Mouse (Mus musculus): ENCODE measurements around the gene Hfe. TPM values are rescaled to one million over a fixed set of nuclear protein-coding genes. Genes with fewer than 3 reads are reported as not detected.
A peak's percentile ranks its signal among the peaks of the same experiment; 100 is the strongest.

Gene Hfe
- polyA plus RNA-seq, 1 experiment = 9.8 TPM

DNA sequence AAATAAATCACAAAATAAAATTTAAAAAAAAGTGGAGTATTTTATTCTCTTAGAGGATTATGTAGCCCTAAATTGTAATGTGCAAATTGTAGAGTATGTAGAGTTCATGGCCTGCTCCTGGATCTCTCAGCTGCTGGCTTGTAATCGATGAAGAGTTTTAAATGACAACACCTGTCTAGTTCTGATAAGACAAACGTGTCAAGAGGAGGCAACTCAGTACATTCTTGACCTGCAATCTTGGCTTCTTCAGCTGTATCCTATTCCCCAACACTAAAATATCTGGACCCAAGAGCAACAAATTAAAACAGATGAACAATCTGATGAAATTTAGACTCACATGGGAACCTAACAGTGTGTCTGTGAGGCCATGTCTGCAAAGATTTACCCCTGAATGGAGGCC, 21.2 kb downstream of the Hfe start:
- no peak for DNase-seq
- no peak overlapping the region for H3K27ac ChIP-seq (ENCODE audit: control insufficient read depth, insufficient read depth, low read length)
- H3K36me3 ChIP-seq (ENCODE audit: control insufficient read depth, insufficient read depth, low read length) = no peaks in the 10 kb centered on the region
- no peak for TF ChIP-seq POLR2A (IDR thresholded peaks at IDR 0.05; ENCODE audit: control insufficient read depth, extremely low read depth, insufficient read depth, low read length, poor library complexity)
- TF ChIP-seq CTCF (IDR thresholded peaks at IDR 0.05; ENCODE audit: borderline replicate concordance, control insufficient read depth, extremely low read depth, insufficient read depth, low read length, poor library complexity) = no peak
- no peak overlapping the region for H3K4me3 ChIP-seq (ENCODE audit: control insufficient read depth, insufficient read depth, low read length)
- H3K27me3 ChIP-seq (ENCODE audit: control insufficient read depth, insufficient read depth, low read length) = no peaks in the 10 kb centered on the region
- no peaks in the 10 kb centered on the region for H3K4me1 ChIP-seq (replicated peaks; ENCODE audit: control insufficient read depth, insufficient read depth, low read length)
- 81% methylated on average over 2 of the region's 2 CpGs for whole genome bisulfite sequencing

- 86% methylated on average over 2 of the region's 2 CpGs for WGBS
- no peak for TF ChIP-seq POLR2A (IDR thresholded peaks at IDR 0.05; ENCODE audit: control insufficient read depth, extremely low read depth, insufficient read depth, low read length, poor library complexity)
- H3K27ac ChIP-seq (ENCODE audit: control insufficient read depth, insufficient read depth, low read length) = no peak overlapping the region
- no peaks in the 10 kb centered on the region for H3K36me3 ChIP-seq (ENCODE audit: control insufficient read depth, insufficient read depth, low read length)
- no peak overlapping the region for H3K4me3 ChIP-seq (ENCODE audit: control insufficient read depth, insufficient read depth, low read length)
- no peaks in the 10 kb centered on the region for H3K4me1 ChIP-seq (replicated peaks; ENCODE audit: control insufficient read depth, insufficient read depth, low read length)
- DNase-seq = no peak
- H3K27me3 ChIP-seq (ENCODE audit: control insufficient read depth, insufficient read depth, low read length) = no peaks in the 10 kb centered on the region
These were observed 21.7 kb downstream of the Hfe start for GRCm38 (mm10) chr13:23688956-23689355.

GRCm38 (mm10) chr13:23687907-23688306, 22.7 kb downstream of the Hfe start:
- H3K27ac ChIP-seq (ENCODE audit: control insufficient read depth, insufficient read depth, low read length) = no peak overlapping the region
- WGBS = 97% methylated on average over 7 of the region's 7 CpGs
- H3K27me3 ChIP-seq (ENCODE audit: control insufficient read depth, insufficient read depth, low read length) = no peaks in the 10 kb centered on the region
- no peak for DNase-seq
- no peaks in the 10 kb centered on the region for H3K36me3 ChIP-seq (ENCODE audit: control insufficient read depth, insufficient read depth, low read length)
- no peak for TF ChIP-seq CTCF (IDR thresholded peaks at IDR 0.05; ENCODE audit: borderline replicate concordance, control insufficient read depth, extremely low read depth, insufficient read depth, low read length, poor library complexity)
- no peak for TF ChIP-seq POLR2A (IDR thresholded peaks at IDR 0.05; ENCODE audit: control insufficient read depth, extremely low read depth, insufficient read depth, low read length, poor library complexity)
- H3K4me1 ChIP-seq (replicated peaks; ENCODE audit: control insufficient read depth, insufficient read depth, low read length) = no peaks in the 10 kb centered on the region
- no peak overlapping the region for H3K4me3 ChIP-seq (ENCODE audit: control insufficient read depth, insufficient read depth, low read length)

GRCm38 (mm10) chr13:23687181-23687580, 23.5 kb downstream of the Hfe start:
- Histone ChIP-seq H3K4me3 (ENCODE audit: control insufficient read depth, insufficient read depth, low read length) (no peak overlapping the region), H3K36me3 (ENCODE audit: control insufficient read depth, insufficient read depth, low read length) (no peaks in the 10 kb centered on the region), H3K27ac (ENCODE audit: control insufficient read depth, insufficient read depth, low read length) (no peak overlapping the region), H3K4me1 (replicated peaks; ENCODE audit: control insufficient read depth, insufficient read depth, low read length) (peaks cover 3% of the 10 kb centered on the region; the same call in 1 of the 2 replicates), H3K27me3 (ENCODE audit: control insufficient read depth, insufficient read depth, low read length) (no peaks in the 10 kb centered on the region)
- no peak for DNase-seq
- TF ChIP-seq CTCF (IDR thresholded peaks at IDR 0.05; ENCODE audit: borderline replicate concordance, control insufficient read depth, extremely low read depth, insufficient read depth, low read length, poor library complexity) (no peak), POLR2A (IDR thresholded peaks at IDR 0.05; ENCODE audit: control insufficient read depth, extremely low read depth, insufficient read depth, low read length, poor library complexity) (no peak)
- 97% methylated on average over 4 of the region's 4 CpGs for WGBS

DNA sequence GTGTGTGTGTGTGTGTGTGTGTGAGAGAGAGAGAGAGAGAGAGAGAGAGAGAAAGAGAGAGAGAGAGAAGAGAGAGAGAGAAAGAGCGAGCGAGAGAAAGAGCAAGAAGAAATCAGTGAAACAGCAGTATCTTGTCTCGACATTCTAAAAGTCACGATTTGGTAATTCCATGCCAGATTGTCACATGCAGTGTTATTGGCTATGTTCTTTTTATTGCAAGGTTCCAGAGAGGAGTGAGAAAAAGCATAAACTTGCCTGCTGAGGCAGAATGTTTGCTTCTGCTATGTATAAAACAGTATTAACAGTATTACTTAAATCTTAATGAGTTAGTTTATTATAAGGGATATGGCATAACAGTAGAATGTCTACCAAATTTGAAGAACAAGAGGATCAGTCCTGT, 24.7 kb downstream of the Hfe start:
- no peaks in the 10 kb centered on the region for H3K36me3 ChIP-seq (ENCODE audit: control insufficient read depth, insufficient read depth, low read length)
- no peaks in the 10 kb centered on the region for H3K27me3 ChIP-seq (ENCODE audit: control insufficient read depth, insufficient read depth, low read length)
- no peak overlapping the region; the same call in 1 of the 2 replicates for H3K27ac ChIP-seq (ENCODE audit: control insufficient read depth, insufficient read depth, low read length)
- peaks cover 3% of the 10 kb centered on the region; the same call in 1 of the 2 replicates for H3K4me1 ChIP-seq (replicated peaks; ENCODE audit: control insufficient read depth, insufficient read depth, low read length)
- no peak for DNase-seq
- WGBS = 40% methylated on average over 4 of the region's 4 CpGs
- no peak for TF ChIP-seq POLR2A (IDR thresholded peaks at IDR 0.05; ENCODE audit: control insufficient read depth, extremely low read depth, insufficient read depth, low read length, poor library complexity)
- no peak for TF ChIP-seq CTCF (IDR thresholded peaks at IDR 0.05; ENCODE audit: borderline replicate concordance, control insufficient read depth, extremely low read depth, insufficient read depth, low read length, poor library complexity)
- H3K4me3 ChIP-seq (ENCODE audit: control insufficient read depth, insufficient read depth, low read length) = no peak overlapping the region

GRCm38 (mm10) chr13:23685121-23685861, 25.4 kb downstream of the Hfe start:
- WGBS = 3% methylated on average over 15 of the region's 15 CpGs
- TF ChIP-seq POLR2A (IDR thresholded peaks at IDR 0.05; ENCODE audit: control insufficient read depth, extremely low read depth, insufficient read depth, low read length, poor library complexity) (no peak), CTCF (IDR thresholded peaks at IDR 0.05; ENCODE audit: borderline replicate concordance, control insufficient read depth, extremely low read depth, insufficient read depth, low read length, poor library complexity) (no peak)
- Histone ChIP-seq H3K27me3 (ENCODE audit: control insufficient read depth, insufficient read depth, low read length) (no peaks in the 10 kb centered on the region), H3K36me3 (ENCODE audit: control insufficient read depth, insufficient read depth, low read length) (no peaks in the 10 kb centered on the region), H3K4me1 (replicated peaks; ENCODE audit: control insufficient read depth, insufficient read depth, low read length) (peaks cover 3% of the 10 kb centered on the region; the same call in 1 of the 2 replicates), H3K4me3 (ENCODE audit: control insufficient read depth, insufficient read depth, low read length) (no peak overlapping the region), H3K27ac (ENCODE audit: control insufficient read depth, insufficient read depth, low read length) (peak overlapping the region; percentile 33; the same call in 1 of the 2 replicates)
- no peak for DNase-seq

Data from thymus, adult 2 months (tissue).